Mouse (Mus musculus) G1E (cell line): ENCODE measurements at regions not wholly inside any gene's neighbourhood (a gene's known extent, or its start where the extent isn't known, plus 50 kb on each side); places are given as distances from the start of the nearest gene placed in this dataset.

ENCODE experiments used
- CTCF ChIP-seq: IDR thresholded peaks from 2 replicates; pipeline ENCODE4 v1.5.1; 2012; ENCODE audit warnings: low read depth, low read length, inconsistent platforms, mixed read lengths
- GATA1 ChIP-seq: IDR thresholded peaks from 2 replicates; pipeline ENCODE4 v1.6.1; 2012; ENCODE audit warnings: borderline replicate concordance, low read length, inconsistent platforms, mixed read lengths
- POLR2AphosphoS5 ChIP-seq: IDR thresholded peaks from 2 replicates; pipeline ENCODE4 v1.6.1; 2012; ENCODE audit warnings: low read depth, low read length, inconsistent platforms; ENCODE audit not compliant: insufficient replicate concordance
- TAL1 ChIP-seq: conservative IDR thresholded peaks from 2 replicates; pipeline ENCODE4 v1.6.1; 2012; ENCODE audit warnings: low read depth, low read length, inconsistent platforms, mixed read lengths

DNA sequence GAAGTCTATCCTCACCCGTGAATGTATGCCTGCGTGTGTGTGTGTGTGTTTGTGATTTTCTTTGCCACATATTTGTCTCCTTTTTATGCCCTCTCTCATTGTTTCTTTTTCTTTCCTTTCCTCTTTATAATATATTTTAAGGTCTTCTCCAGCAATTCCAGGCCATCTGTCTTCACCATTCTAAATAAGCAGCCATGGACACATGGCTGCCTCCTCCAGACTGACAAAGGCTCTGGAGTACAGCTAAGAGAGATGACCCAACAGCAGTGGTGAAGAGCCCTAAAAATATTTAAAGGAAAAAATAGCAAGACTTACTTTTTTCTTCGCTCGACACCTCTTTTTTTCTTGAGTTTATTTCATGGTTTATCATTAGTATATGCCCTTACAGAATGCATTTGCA is 596.1 kb upstream of the Mef2c start:
- TF ChIP-seq CTCF (no peak), TAL1 (no peak), GATA1 (no peak), POLR2AphosphoS5 (no peak)
